Mouse (Mus musculus) left cerebral cortex, adult 2 months (tissue): ENCODE measurements around the gene Cpne5. TPM values are rescaled to one million over a fixed set of nuclear protein-coding genes. Genes with fewer than 3 reads are reported as not detected.

Experiments
- DNase-seq, 2 experiments: peaks; one replicate each; pipeline ENCODE4 v3.0.0; 2021 to 2022; ENCODE audit warnings: low spot score in 2 of 2, mixed read lengths in 1 of 2; ENCODE audit errors: extremely low spot score in 1 of 2
- H3K27ac ChIP-seq: fragments of 200-600 bp; 2 replicates; pipeline ENCODE4 v1.8.1; 2022
- H3K4me3 ChIP-seq: fragments of 200-600 bp; 2 replicates; pipeline ENCODE4 v1.8.1; 2022
- CTCF ChIP-seq: fragments of 200-600 bp; IDR thresholded peaks from 2 replicates; pipeline ENCODE4 v1.8.1; 2022; ENCODE audit warnings: antibody characterized with exemption, mild to moderate bottlenecking, moderate library complexity
- intact Hi-C: fragments of 180-260 bp; cut with DNase I; formaldehyde crosslinking; loops from one replicate; pipeline ENCODE4 v1.15.1; 2025
- total RNA-seq, 2 experiments: library from RNA; stranded (reverse); gene quantifications; 2 replicates each; pipeline ENCODE4 v1.2.3; 2021

The Cpne5 gene
- total RNA-seq, 2 experiments from 2014 or later, result 141 to 148 TPM

- no peak for DNase-seq
- H3K27ac ChIP-seq, result no peak overlapping the region
- intact Hi-C loops, result no loop called here
- no peak for TF ChIP-seq CTCF
- no peak overlapping the region for H3K4me3 ChIP-seq
Observed at GRCm38 (mm10) chr17:29231109-29231508, 6.9 kb downstream of the Cpne5 start.

GRCm38 (mm10) chr17:29220631-29221030 is 17.3 kb downstream of the Cpne5 start:
- TF ChIP-seq CTCF, result no peak
- intact Hi-C loops, result no loop called here
- no peak overlapping the region for H3K4me3 ChIP-seq
- DNase-seq, result no peak
- no peak overlapping the region for H3K27ac ChIP-seq

GRCm38 (mm10) chr17:29218017-29218416 is 19.9 kb downstream of the Cpne5 start:
- intact Hi-C loops, result no loop called here
- DNase-seq, result no peak

GRCm38 (mm10) chr17:29216078-29216477 is 21.9 kb downstream of the Cpne5 start:
- no peak overlapping the region for H3K4me3 ChIP-seq
- no peak overlapping the region for H3K27ac ChIP-seq
- TF ChIP-seq CTCF, result no peak
- DNase-seq, result no peak
- intact Hi-C loops, result no loop called here

More at GRCm38 (mm10) chr17:29218017-29218416, 19.9 kb downstream of the Cpne5 start:
- H3K4me3 ChIP-seq, result no peak overlapping the region
- TF ChIP-seq CTCF, result no peak
- no peak overlapping the region for H3K27ac ChIP-seq

GRCm38 (mm10) chr17:29214655-29215054 is 23.3 kb downstream of the Cpne5 start:
- no peak overlapping the region for H3K4me3 ChIP-seq
- intact Hi-C loops, result no loop called here
- no peak for DNase-seq
- no peak overlapping the region for H3K27ac ChIP-seq
- no peak for TF ChIP-seq CTCF

- DNase-seq, result no peak
- intact Hi-C loops, result no loop called here
- TF ChIP-seq CTCF, result no peak
- Histone ChIP-seq H3K27ac (no peak overlapping the region), H3K4me3 (no peak overlapping the region)
Observed at GRCm38 (mm10) chr17:29214193-29214456, 23.8 kb downstream of the Cpne5 start.

- DNase-seq, result no peak
- intact Hi-C loops, result no loop called here
- H3K4me3 ChIP-seq, result no peak overlapping the region
- H3K27ac ChIP-seq, result no peak overlapping the region
- TF ChIP-seq CTCF, result no peak
Observed at GRCm38 (mm10) chr17:29213381-29214192, 24.4 kb downstream of the Cpne5 start.

- Histone ChIP-seq H3K27ac (no peak overlapping the region), H3K4me3 (no peak overlapping the region)
- intact Hi-C loops, result no loop called here
- DNase-seq, result no peak
- TF ChIP-seq CTCF, result no peak
Observed at GRCm38 (mm10) chr17:29211836-29212235, 26.1 kb downstream of the Cpne5 start.

GRCm38 (mm10) chr17:29210037-29210436 is 27.9 kb downstream of the Cpne5 start:
- DNase-seq, result no peak
- Histone ChIP-seq H3K4me3 (no peak overlapping the region), H3K27ac (no peak overlapping the region)
- intact Hi-C loops, result no loop called here
- TF ChIP-seq CTCF, result no peak

GRCm38 (mm10) chr17:29206052-29206451 is 31.9 kb downstream of the Cpne5 start:
- intact Hi-C loops, result no loop called here
- no peak for TF ChIP-seq CTCF
- no peak for DNase-seq
- Histone ChIP-seq H3K27ac (no peak overlapping the region), H3K4me3 (no peak overlapping the region)

GRCm38 (mm10) chr17:29202604-29203003 is 35.4 kb downstream of the Cpne5 start:
- Histone ChIP-seq H3K4me3 (no peak overlapping the region), H3K27ac (no peak overlapping the region)
- DNase-seq, result no peak
- intact Hi-C loops, result no loop called here
- no peak for TF ChIP-seq CTCF

- H3K4me3 ChIP-seq, result no peak overlapping the region
- no peak for TF ChIP-seq CTCF
- 0 out of 2 replicates have a peak overlapping the region, but pooled peaks have one; percentile 19 for H3K27ac ChIP-seq
- intact Hi-C loops, result no loop called here
- no peak for DNase-seq
Observed at GRCm38 (mm10) chr17:29199821-29200220, 38.1 kb downstream of the Cpne5 start.

- peak overlapping the region; percentile 38 for H3K27ac ChIP-seq
- no peak for TF ChIP-seq CTCF
- peak in 1 of 2 experiments; percentile 58 for DNase-seq
- intact Hi-C loops, result no loop called here
- no peak overlapping the region for H3K4me3 ChIP-seq
Observed at GRCm38 (mm10) chr17:29199151-29199800, 38.7 kb downstream of the Cpne5 start.
